Mouse (Mus musculus): ENCODE measurements around the gene Rpl41.
"Not testable (repeated sequence)": the region's sequence is repeated elsewhere in the genome, so short reads cannot be mapped to it uniquely, and the experiment has no call there.

Rpl41 gene

DNA sequence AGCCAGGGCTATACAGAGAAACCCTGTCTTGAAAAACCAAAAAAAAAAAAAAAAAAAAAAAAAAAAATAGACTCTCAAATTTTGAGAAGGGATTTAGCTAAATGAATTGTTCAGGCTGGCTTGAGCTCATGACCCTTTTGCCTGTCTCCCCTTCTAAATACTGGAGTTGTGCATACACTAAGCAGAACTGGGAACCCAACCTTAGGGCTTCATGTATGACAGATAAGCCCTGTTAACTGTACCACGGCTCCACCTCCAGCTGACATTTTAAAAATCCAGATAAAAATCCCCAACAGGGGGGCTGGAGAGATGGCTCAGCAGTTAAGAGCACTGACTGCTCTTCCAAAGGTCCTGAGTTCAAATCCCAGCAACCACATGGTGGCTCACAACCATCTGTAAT, 6.5 kb upstream of the Rpl41 start:
- DNase-seq (ENCODE audit: low read depth): not testable (repeated sequence)

DNA sequence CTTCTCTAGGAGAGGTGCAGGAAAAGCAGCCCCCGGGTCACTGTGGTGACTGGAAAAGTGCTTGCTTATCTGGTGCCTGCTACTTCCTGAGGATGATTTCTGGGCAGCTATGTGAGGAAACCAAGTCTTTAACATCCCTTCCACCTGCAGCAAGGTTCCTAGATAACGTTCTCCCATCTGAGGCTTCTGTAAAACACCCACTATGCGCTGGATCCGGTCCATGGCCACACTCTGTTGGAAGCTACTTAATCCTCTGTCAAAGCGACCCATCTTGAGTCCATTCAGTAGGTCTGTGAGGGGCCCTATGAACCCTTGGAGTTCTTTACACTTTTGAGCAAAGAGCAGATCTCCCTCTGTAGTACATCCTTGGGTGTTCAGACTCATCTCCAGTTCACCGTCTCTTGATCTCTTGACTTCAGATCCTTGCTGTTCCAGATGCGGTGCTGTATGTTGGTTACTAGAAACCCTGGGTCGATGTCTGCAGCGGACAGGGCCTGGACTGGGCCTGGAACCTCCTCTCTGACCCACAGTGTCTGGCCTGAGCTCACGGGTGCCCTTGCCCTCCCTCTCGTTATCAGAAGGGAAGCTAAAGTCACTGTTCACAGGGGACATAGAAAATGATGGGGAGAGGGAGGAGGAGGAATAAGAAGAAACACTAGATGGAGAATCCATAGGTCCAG, 1.2 kb upstream of the Rpl41 start:
- not testable (repeated sequence) for DNase-seq (ENCODE audit: low read depth)

DNA sequence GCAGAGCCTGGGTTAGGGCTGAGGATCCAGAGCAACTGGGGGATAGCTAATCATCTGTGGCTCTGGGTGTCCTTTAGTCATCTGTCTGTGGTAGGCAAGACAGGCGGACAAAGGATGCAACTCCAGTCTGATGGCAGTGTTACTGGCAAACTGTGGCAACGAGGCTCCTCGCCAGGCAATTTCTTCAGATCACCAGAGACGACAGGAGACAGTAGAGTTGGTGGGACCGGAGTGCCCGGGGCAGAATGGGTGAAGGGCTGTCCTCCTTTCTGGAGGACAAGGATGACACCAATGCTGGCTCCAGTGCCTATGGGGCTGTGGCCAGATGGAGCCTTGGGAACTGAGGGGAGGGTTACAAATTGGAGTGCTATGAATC, 565 bp upstream of the Rpl41 start:
- DNase-seq (ENCODE audit: low read depth): not testable (repeated sequence)

DNA sequence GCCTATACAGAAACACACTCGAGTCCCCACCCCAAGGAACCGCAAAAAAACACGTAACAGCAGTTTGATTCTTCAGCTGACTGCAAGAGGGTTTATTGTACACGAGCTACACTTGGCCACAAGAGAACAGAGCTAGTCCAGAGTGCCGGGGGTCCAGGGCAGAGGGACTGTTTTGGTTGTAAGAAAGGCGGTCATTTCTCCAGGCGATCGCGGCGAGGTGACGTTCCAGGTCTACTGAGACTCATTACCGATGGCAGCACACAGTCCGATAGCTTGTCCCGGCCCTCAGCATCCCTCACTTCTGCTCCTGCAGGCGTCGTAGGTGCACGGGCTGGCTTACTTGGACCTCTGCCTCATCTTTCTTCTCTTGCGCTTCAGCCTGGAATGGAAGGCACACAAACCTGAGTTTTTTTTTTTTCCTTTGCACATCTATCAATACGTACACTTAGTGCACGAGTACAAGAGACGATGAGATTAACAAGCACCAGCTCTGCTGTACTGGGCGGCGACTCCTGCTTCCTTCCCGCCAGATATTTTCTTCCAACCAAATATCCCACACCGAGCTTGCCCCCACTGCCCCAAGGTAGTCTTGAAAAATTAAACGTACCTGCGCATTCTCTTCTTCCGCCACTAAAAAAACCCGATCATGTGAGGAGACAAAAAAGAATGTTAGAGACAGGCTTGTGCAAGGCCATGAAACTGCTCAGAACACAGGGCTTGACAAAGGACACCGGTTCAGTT, 884 bp downstream of the Rpl41 start:
- DNase-seq (ENCODE audit: low read depth): not testable (repeated sequence)

DNA sequence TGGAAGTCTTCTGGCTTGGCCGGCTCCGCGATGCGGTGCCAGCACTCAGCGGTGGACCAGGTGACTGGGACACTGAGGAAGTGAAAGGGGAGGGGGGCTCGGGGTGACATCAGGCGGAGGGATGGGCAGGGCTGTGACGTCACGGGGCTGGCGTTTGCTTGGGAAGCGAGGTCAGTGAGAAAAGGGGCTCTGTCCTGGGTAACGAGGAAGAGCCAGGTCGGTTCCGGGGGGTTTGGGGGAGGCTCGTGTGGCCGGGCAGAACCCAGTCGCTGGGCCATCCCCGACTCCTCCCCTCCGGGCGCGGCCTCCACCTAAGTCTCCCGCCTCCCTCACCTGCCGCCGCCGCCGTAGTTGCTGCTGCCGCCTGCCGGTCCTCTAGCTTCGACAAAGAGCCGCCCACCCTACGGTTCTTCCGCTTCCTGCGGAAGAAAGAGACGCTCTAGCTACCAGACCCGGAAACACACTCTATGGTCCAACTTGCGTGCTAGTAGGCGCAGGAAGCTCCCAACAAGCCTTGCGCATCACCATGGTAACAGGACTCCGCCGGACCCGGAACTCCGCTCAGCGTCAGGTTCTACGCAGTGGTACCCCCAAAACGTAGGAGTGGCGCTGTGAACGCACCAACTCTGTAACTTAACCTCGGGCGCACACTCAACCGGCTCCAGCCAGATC, 1.6 kb downstream of the Rpl41 start, which contains the start of gene Zc3h10:
Gene Zc3h10, minus strand, starts transcription at position 414 of the 672 bp plus-strand sequence.
- DNase-seq (ENCODE audit: low read depth): peak; percentile 97

DNA sequence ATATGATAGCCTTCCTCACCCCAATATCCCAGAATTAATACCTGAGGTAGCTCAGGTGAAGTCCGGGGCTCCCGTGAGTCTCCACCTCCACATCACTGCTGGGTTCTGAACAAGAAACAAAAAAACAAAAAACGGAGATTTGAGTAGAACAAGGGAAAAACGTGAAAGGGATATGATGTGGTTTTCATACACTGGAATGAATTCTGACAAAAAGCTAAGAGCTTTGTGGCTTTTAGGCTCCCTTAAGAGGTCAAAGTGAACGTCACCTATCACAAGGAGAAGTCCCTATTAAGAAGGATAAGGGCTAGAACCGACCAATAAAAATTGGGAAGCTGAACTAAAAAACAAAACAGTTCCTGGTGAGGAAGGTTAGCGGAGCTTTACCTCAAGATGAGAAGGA, 2.3 kb downstream of the Rpl41 start:
- no peak for DNase-seq (ENCODE audit: low read depth)

DNA sequence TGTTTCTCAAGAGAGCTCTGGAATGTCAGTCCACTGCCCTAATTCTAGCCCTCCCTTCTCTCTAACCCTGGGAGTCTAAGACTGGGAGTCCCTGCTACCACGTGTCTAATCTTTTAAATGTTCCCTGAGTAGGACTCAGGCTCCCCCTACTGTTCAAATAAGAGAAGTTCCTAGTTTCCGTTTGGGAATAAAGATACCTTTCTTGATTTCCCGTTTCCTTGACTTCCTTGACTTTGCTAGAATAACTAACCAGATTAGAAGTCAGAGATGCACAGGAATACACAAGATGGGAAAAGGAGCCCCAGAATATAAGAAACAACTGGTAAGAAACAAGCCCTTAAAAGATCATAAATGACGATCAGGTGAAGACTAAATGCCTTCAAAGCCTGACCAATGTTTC, 2.7 kb downstream of the Rpl41 start:
- DNase-seq (ENCODE audit: low read depth): peak; percentile 65

DNA sequence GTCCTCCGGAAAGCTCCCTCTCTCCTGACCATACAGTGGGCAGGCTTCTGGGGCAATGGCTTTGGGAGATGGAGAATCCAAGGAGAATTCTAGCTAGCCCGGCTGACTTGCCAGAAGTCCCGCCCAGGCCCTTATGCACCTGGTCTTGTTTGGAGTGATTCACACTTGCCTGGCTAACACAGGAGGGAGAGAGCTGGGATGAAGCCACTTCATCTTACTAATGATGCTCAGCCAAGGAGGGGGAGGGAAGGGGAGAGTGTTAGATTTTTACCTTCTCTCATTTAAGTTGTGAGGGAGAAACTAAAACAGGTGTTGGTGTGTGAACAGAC, 3.6 kb downstream of the Rpl41 start:
- no peak for DNase-seq (ENCODE audit: low read depth)

DNA sequence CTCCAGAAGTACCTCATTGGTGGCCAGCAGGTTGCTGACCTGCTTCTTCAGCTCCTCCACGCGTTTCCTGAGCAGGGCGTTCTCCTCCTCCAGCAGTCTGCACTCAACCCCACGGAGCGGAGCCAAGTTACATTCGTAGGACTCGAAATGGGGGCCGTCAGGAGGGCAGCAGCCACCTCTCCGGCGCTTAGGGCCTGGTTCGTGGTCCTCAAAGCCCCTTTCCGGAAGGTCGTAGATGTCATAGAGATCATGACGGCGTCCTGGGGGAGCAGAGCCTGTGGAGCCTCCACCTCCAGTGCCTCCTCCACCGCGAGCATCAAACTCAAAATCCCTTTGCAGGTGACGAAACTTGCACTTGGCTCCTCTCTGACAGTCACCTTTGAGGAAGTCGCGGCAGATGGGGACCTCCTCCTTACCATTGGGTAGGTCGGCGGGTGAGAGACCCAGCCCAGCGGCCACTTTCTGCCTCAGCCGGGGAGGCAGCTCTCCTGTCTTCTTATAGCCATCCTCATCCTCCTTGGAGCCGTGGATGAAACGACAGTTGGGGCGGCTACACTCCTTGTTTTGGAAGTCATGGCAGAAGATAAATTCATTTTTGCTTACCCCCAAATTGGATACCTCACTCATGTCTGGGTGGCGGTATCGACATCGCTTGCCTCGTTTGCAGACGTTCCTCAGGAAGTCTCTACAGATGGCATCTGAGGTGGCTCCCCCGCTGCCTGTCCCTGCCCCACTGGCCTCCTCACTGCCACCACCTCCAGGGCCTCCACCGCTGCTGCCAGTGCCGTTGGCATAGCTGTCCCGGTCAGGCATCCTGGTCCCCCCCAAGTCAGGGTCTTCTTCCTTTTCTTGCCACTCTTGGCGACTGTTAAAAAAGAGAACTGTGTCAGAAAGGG, 4.2 kb downstream of the Rpl41 start:
- no peak for DNase-seq (ENCODE audit: low read depth)

DNA sequence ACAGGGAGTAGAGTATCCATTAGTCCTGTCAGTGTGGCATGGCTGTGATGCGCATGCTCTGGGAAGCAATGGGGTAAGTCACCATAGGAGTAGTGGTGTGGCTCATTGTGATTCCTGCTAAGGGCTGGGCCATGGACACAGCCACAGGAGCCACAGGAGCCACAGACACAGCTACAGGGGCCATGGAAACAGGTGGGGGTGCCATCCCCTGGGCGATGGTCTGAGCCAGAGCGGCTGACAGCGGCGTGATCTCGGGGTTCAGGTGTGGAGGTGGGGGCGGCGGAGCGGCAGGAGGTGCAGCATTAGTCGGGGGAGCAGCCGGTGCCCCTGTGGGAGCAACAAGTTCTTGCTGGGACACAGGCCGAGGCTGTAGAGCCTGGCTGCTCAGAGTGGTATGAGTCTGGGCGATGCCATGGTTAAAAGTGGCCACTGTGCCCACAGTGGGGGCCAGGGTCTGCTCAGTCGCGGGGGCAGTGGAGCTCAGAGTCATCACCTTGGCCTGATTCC, 4.9 kb downstream of the Rpl41 start:
- DNase-seq (ENCODE audit: low read depth): no peak

DNA sequence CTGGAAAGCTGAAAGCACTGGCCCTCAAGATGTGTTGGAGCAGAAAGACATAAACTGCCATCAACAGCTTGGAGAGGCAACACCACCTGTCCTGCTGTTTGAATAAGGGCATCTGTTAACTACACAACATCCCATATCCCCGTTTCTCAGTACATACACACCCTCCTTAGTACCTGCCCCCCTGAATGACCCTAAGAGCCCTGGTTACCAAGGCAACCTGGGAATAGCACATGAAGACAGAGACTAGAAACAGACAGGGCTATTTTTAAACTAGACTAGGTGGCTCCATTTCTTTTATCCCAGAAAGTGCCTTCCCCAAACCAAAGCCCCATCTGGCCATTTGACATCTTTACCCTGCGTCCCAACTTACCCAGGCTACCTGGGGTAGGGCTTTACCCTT, 6.0 kb downstream of the Rpl41 start:
- DNase-seq (ENCODE audit: low read depth): no peak

DNA sequence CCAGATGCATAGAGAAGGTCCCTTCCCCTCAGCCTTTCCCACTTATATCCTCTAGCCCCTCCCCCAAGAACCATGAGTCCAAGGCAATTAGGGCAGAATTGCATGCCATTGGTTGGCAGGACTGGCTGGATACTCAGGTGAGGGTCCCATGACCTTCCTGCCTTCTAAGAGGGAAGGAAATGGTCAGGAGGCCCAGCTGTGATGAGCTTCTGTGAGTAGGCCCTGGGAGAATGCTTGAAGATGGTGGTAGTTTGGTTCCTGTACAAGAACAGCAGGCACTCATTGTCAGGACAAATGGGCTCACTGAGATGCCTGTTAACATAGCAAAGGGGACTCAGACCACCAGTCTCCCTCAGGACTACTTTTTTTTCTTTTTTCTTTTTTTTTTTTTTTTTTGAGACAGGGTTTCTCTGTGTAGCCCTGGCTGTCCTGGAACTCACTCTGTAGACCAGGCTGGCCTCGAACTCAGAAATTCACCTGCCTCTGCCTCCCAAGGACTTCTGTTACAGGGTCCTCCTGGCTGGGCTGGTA, 10.7 kb downstream of the Rpl41 start:
- no peak for DNase-seq (ENCODE audit: low read depth)

DNA sequence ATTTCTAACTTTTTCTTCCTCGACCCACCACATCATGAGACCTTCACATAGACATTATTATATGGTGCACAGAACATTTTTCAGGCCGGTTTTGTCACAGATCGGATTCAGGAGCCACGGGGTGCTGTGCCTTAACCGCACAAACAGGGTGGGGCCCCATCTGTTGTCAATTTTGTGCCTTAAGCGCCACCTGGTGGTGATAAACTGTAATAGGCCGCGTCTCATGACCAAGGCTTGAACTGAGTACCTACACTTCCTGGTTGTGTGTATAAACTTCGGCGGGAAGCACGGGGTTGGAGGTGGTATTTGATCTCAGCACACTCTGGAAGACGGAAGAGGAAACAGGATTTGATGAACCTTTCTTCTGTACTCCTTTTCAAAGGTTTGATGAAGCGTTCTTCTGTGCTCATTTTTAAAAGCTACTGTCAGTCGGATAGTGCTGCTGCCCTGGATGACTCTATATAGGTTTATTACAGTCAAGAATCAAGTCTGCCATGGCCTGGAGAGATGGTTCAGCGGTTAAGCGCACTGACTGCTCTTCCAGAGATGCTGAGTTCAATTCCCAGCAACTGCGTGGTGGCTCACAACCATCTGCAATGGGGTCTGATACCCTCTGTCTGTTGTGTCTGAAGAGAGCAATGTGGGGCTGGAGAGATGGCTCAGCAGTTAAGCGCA, 12.7 kb downstream of the Rpl41 start:
- DNase-seq (ENCODE audit: low read depth): peak; percentile 97

DNA sequence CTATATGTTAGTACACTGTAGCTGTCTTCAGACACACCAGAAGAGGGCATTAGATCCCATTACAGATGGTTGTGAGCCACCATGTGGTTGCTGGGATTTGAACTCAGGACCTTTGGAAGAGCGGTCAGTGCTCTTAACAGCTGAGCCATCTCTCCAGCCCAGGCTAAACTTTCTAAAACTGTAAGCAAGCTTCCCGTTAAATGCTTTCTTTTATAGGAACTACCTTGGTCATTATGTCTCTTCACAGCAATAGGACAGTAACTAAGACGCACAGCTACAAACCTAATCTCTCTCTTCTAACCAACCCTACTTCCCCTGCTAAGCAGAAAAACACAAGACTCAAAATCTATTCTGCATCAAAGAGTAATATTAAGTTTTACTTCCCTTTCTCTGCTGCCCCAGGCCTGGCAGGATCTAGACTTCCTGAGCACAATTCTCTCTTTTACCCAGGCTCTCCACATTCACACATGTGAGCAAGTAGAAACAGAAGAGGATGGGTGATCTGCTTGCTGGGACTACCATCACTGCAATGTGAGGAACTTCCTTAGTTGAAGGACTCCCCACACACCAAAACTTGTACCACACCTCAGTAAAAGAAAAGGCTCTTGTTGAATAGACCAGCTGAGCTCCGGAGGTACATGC, 13.4 kb downstream of the Rpl41 start:
- DNase-seq (ENCODE audit: low read depth): no peak

DNA sequence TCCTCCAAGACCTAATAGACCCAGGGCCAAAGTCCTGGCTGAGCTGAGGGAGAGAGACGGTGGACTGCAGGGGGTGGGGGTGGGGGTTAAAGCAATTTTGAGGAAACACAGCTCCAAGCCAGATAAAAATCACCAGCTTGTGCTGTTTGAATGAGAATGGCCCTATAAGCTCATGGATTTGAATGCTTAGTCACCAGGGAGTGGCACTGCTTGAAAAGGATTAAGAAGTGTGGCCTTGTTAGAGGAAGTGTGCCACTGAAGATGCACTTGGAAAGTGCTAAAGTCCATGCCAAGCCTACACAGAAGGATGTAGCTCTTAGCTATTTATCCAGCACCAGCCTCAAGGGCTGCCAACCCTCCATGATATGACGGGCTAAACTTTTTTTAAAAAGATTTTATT, 13.9 kb downstream of the Rpl41 start:
- no peak for DNase-seq (ENCODE audit: low read depth)

DNA sequence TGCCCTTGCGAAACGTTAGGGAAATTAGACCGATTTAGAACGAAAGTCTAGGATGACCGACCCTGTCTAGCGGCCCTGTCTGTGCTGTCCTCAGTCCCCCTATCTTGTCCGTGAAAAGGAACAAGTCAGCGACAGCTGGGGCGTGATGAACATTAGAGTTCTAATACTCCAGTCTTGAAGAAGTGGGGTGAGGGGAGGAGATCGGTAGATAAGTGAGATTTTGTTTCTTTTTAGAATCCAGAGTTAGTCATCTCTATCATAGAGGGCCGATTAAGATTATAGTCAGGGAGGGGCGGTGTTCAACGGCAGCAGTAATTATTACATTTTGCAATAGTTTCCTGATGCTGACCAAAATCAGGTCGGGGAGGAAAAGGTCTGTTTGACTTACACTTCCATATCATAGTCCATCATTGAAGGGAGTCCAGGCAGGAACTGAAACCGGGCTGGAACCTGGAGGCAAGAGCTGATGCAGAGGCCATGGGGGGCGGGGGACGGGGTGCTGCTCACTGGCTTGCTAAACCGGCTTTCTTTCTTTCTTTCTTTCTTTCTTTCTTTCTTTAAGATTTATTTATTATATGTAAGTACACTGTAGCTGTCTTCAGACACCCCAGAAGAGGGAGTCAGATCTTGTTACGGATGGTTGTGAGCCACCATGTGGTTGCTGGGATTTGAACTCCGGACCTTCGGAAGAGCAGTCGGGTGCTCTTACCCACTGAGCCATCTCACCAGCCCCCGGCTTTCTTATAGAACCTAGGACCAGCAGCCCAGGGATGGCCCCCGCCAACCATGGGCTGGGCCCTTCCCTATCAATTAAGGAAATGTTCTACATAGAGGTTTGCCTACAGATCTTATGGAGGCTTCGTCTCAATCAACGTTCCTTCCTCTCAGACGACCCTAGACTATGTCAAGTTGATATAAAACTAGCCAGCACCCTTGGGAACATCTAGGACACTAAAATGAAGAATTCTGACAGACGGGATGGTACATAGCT, 22.4 kb downstream of the Rpl41 start:
- DNase-seq (ENCODE audit: low read depth): no peak

DNA sequence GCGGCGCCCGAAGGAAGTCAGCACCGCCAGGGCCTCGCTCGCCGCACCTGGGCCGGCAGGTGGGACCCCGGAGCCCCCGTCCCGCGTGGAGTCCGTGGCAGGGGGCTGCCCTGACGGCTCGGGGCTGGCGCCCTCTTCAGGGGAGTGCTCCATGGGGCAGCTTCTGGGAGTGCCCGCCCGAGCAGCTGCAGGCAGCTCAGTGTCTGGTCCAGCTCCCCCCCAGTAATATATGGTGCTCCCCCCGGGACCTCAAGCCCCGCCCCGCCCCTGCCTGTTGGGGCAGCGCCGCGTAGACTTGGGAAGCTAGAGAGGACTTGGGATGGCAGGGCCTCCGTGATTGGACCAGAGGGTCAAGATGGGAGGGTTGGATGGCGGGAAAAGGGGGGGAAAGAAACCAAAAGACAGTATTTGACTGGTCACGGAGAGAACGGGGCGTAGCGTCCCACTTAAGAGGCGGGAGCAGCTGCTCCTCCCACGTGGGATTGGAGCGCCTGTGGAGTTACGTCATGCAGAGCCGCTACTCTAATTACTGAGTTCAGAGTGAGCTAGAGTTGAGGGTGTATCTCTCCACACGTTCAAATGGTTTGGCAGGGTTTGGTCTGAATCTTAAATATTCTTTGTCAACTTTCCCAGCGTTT, 23.3 kb downstream of the Rpl41 start, which contains the start of gene Esyt1:
Gene Esyt1, minus strand, starts transcription at position 201 of the 638 bp plus-strand sequence.
- DNase-seq (ENCODE audit: low read depth): peak; percentile 99

DNA sequence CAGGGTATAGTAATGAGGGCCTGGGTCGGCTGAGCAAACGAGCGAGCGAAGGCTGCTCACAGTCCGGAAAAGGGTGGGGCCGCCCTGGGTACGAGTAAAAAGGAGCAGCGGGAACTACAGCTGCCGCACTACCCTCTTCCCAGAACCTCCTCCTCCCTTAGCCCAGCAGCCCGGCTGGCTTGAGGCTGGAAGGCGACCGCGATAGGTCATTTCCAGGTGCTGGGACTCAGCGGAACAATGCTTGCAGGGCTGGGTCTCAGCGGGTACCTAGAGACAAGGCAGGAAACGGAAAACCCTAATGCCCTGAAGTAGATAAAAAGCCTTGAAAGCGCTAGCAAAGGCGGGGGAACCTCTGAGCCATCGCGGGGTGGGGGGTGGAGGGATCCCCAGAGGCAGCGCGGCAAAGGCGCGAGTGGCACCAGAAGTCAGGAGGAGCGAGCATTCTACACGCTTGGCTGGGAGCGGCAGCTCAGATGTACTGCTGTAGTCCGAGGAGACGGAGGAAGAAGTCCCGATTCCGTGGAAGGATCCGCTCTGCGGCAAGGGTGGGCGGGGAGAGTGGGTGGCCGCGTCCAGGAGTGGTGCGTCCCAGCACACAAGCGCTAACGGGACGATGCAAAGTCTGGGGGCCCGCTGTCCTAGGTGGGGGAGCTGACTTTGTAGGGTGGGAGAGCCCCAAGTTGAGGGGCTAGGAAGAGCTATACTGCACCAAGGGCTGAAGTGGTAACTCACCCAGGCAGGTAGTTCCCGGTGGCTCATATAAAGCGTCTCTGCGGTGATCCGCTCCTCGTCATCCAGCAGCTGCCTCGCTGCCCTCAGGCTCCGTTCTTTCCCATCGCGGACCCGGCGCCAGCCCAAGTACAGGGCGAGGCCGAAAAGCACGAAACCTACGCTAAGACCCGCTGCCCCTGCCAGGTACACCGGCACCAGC, 24.1 kb downstream of the Rpl41 start:
- DNase-seq (ENCODE audit: low read depth): no peak

Measured in c-Kit-positive CD71-positive TER-119-negative erythroid progenitor cells, embryonic 14.5 days (primary cell).